Mouse (Mus musculus): ENCODE data around the gene Prkaa1.

DNA sequence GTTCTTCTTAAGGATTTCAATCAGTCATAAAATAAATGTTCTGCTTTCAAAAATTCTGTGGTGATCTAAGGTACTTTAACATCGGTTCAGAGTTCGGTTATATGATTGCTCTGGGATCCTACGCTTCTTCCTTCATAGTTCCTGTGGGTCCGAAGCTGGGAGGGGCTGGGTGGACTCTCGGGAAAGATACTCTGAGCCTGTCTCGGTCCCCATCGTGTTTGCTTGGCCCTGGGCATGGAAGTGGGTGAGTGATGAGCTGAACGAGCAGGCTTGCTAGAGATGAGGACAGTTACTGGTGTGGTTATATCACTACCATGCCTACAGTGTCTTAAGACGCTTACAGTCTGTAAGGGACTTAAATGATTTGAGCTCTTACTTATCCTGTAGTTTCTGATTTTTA lies 25.0 kb upstream of the Prkaa1 start:
- TF ChIP-seq POLR2A (IDR thresholded peaks at IDR 0.05; ENCODE audit: borderline replicate concordance, insufficient read depth, low read length): no peak
- TF ChIP-seq CTCF (IDR thresholded peaks at IDR 0.05; ENCODE audit: borderline replicate concordance, insufficient read depth, low read depth, low read length): no peak
